In genomic region chr7:30591605-30591951, GRCm38 (mm10) we compare ENCODE assay signal across 22 mouse cellular contexts. TPM values are rescaled to one million over a fixed set of nuclear protein-coding genes. Genes with fewer than 3 reads are reported as not detected.
DNase-seq lines count a peak whose midpoint lies in the region; ATAC-seq and TF ChIP-seq lines count a peak whose summit lies in the region.
"Had no signal": no experiment of that assay in that cellular context is flagged by ENCODE, and none has a peak within 500 bp of the region (broad histone marks: within the 10 kb centered on the region; RNA-seq: fewer than 3 reads in every experiment).

No protein-coding gene starts in this region.

- WGBS in hindbrain, embryonic 10.5 days = 52% methylated on average over 4 of the region's 4 CpGs
- WGBS in hindbrain, embryonic 14.5 days = 32% methylated on average over 4 of the region's 4 CpGs
- WGBS in neural tube, embryonic 13.5 days = 36% methylated on average over 4 of the region's 4 CpGs
- WGBS in neural tube, embryonic 15.5 days = 49% methylated on average over 4 of the region's 4 CpGs
- WGBS in lung, adult 2 months = 75% methylated on average over 4 of the region's 4 CpGs

- H3K4me1 ChIP-seq in hindbrain, embryonic 10.5 days (replicated peaks) = peaks cover 36% of the 10 kb centered on the region
- peaks cover 9% of the 10 kb centered on the region for H3K4me1 ChIP-seq in hindbrain, embryonic 14.5 days (replicated peaks; ENCODE audit: control insufficient read depth, insufficient read depth, low read length)
- peaks cover 20% of the 10 kb centered on the region for H3K4me1 ChIP-seq in neural tube, embryonic 13.5 days (replicated peaks)
- peaks cover 20% of the 10 kb centered on the region for H3K4me1 ChIP-seq in neural tube, embryonic 15.5 days
- peaks cover 15% of the 10 kb centered on the region for H3K4me1 ChIP-seq in lung, adult 2 months (ENCODE audit: control insufficient read depth, insufficient read depth, low read length)

- TF ChIP-seq POLR2A in lung, adult 2 months (IDR thresholded peaks at IDR 0.05; ENCODE audit: borderline replicate concordance, extremely low read depth, low read depth, low read length) = no peak

- no peak overlapping the region for H3K4me2 ChIP-seq in hindbrain, embryonic 14.5 days (replicated peaks)
- H3K4me2 ChIP-seq in neural tube, embryonic 13.5 days = no peak overlapping the region
- H3K4me2 ChIP-seq in neural tube, embryonic 15.5 days = no peak overlapping the region
- H3K4me2 ChIP-seq: heart, embryonic 12.5 days; kidney, embryonic 15.5 days; liver, embryonic 13.5 days; midbrain, embryonic 15.5 days had no signal

- peak; percentile 35 for DNase-seq in cerebellum, adult 9-11 months
- DNase-seq in hindbrain, embryonic 10.5 days (ENCODE audit: low spot score) = no peak
- no peak for DNase-seq in hindbrain, embryonic 14.5 days (ENCODE audit: low spot score)
- peak; percentile 41 for DNase-seq in retina, embryonic 14.5 days (ENCODE audit: low spot score)
- no peak for DNase-seq in lung, adult 2 months
- DNase-seq: adrenal gland, adult 8-10 months; cerebellum, postnatal 36 days; kidney, postnatal 4 days; liver, embryonic 13.5 days; right cerebral cortex, postnatal 14 days; spleen, adult 18-20 months had no signal

- H3K9ac ChIP-seq in hindbrain, embryonic 14.5 days = no peak overlapping the region
- peak overlapping the region; percentile 34; the same call in 1 of the 2 replicates for H3K9ac ChIP-seq in neural tube, embryonic 13.5 days
- H3K9ac ChIP-seq in neural tube, embryonic 15.5 days (replicated peaks) = no peak overlapping the region
- H3K9ac ChIP-seq: heart, embryonic 12.5 days; kidney, embryonic 15.5 days; liver, embryonic 13.5 days; midbrain, embryonic 15.5 days had no signal

- no peaks in the 10 kb centered on the region for H3K27me3 ChIP-seq in hindbrain, embryonic 10.5 days (ENCODE audit: insufficient read depth, poor library complexity, severe bottlenecking)
- H3K27me3 ChIP-seq in hindbrain, embryonic 14.5 days (ENCODE audit: control insufficient read depth, insufficient read depth, low read length) = no peaks in the 10 kb centered on the region
- no peaks in the 10 kb centered on the region; the same call in 1 of the 2 replicates for H3K27me3 ChIP-seq in neural tube, embryonic 13.5 days
- no peaks in the 10 kb centered on the region for H3K27me3 ChIP-seq in neural tube, embryonic 15.5 days (replicated peaks)
- H3K27me3 ChIP-seq: midbrain, embryonic 15.5 days had no signal

- peaks cover 5% of the 10 kb centered on the region for H3K36me3 ChIP-seq in hindbrain, embryonic 10.5 days
- peaks cover 3% of the 10 kb centered on the region; the same call in 1 of the 2 replicates for H3K36me3 ChIP-seq in hindbrain, embryonic 14.5 days (replicated peaks; ENCODE audit: control insufficient read depth, insufficient read depth)
- H3K36me3 ChIP-seq in neural tube, embryonic 13.5 days = peaks cover 2% of the 10 kb centered on the region
- H3K36me3 ChIP-seq in neural tube, embryonic 15.5 days = no peaks in the 10 kb centered on the region
- H3K36me3 ChIP-seq: midbrain, embryonic 15.5 days had no signal

- H3K4me3 ChIP-seq in hindbrain, embryonic 10.5 days = no peak overlapping the region
- H3K4me3 ChIP-seq in hindbrain, embryonic 14.5 days (replicated peaks; ENCODE audit: low read length) = no peak overlapping the region
- no peak overlapping the region for H3K4me3 ChIP-seq in neural tube, embryonic 13.5 days
- H3K4me3 ChIP-seq in neural tube, embryonic 15.5 days (replicated peaks) = no peak overlapping the region
- H3K4me3 ChIP-seq in lung, adult 2 months (replicated peaks; ENCODE audit: extremely low read depth, low read depth, low read length) = no peak overlapping the region
- H3K4me3 ChIP-seq: heart, embryonic 12.5 days; kidney, embryonic 15.5 days; liver, embryonic 13.5 days; midbrain, embryonic 15.5 days had no signal

- no peak for TF ChIP-seq CTCF in lung, adult 2 months (IDR thresholded peaks at IDR 0.05; ENCODE audit: insufficient read depth, low read length)

- H3K27ac ChIP-seq in hindbrain, embryonic 10.5 days = peak overlapping the region; percentile 23; the same call in 1 of the 2 replicates
- no peak overlapping the region for H3K27ac ChIP-seq in hindbrain, embryonic 14.5 days
- no peak overlapping the region for H3K27ac ChIP-seq in neural tube, embryonic 13.5 days (replicated peaks)
- H3K27ac ChIP-seq in neural tube, embryonic 15.5 days (replicated peaks) = no peak overlapping the region
- H3K27ac ChIP-seq: kidney, embryonic 15.5 days; liver, embryonic 13.5 days; macrophage; midbrain, embryonic 15.5 days had no signal

- no peak for ATAC-seq in cerebellum, adult (ENCODE audit: insufficient number of reproducible peaks, low FRiP score, low TSS enrichment)
- no peak for ATAC-seq in hindbrain, embryonic 14.5 days (ENCODE audit: low FRiP score)
- ATAC-seq in neural tube, embryonic 13.5 days (ENCODE audit: low read depth) = no peak
- ATAC-seq in neural tube, embryonic 15.5 days (ENCODE audit: low FRiP score) = no peak
- ATAC-seq: hindbrain, embryonic 16.5 days; intestine, postnatal 0 days; midbrain, embryonic 15.5 days had no signal

- H3K9me3 ChIP-seq in hindbrain, embryonic 10.5 days = no peaks in the 10 kb centered on the region
- H3K9me3 ChIP-seq in hindbrain, embryonic 14.5 days (ENCODE audit: control insufficient read depth, low read length) = no peaks in the 10 kb centered on the region
- no peaks in the 10 kb centered on the region for H3K9me3 ChIP-seq in neural tube, embryonic 13.5 days
- H3K9me3 ChIP-seq in neural tube, embryonic 15.5 days (replicated peaks) = no peaks in the 10 kb centered on the region
- H3K9me3 ChIP-seq: heart, embryonic 12.5 days; kidney, embryonic 15.5 days; liver, embryonic 13.5 days; midbrain, embryonic 15.5 days had no signal

RNA-seq across cellular contexts. Expression of gene Kmt2b, which starts 3.1 kb away (rescaled TPM):
- polyA plus RNA-seq in hindbrain, embryonic 10.5 days (2016; fragmentation: Nextera tagmentation; extraction: Ambion mirVana) = 9.6 and 11.0 TPM in 2 replicates
- 11.4 and 12.9 TPM in 2 replicates for polyA plus RNA-seq in hindbrain, embryonic 14.5 days (2014; fragmentation: Nextera tagmentation; extraction: Ambion mirVana)
- polyA plus RNA-seq in neural tube, embryonic 13.5 days (2015; fragmentation: Nextera tagmentation; extraction: Ambion mirVana) = 9.0 and 9.9 TPM in 2 replicates
- 8.5 and 8.8 TPM in 2 replicates for polyA plus RNA-seq in neural tube, embryonic 15.5 days (2015; fragmentation: Nextera tagmentation; extraction: Ambion mirVana)
- polyA plus RNA-seq in lung, adult 2 months (2012; rRNA removed) = 49.9 and 58.6 TPM in 2 replicates

RNA-seq across cellular contexts. Expression of gene Zbtb32, which starts 7.1 kb away (rescaled TPM):
- 0.20 and 0.21 TPM in 2 replicates for polyA plus RNA-seq in hindbrain, embryonic 10.5 days (2016; fragmentation: Nextera tagmentation; extraction: Ambion mirVana)
- 0.35 and 0.42 TPM in 2 replicates for polyA plus RNA-seq in hindbrain, embryonic 14.5 days (2014; fragmentation: Nextera tagmentation; extraction: Ambion mirVana)
- 0.36 and 0.50 TPM in 2 replicates for polyA plus RNA-seq in neural tube, embryonic 13.5 days (2015; fragmentation: Nextera tagmentation; extraction: Ambion mirVana)
- 0.37 and 0.44 TPM in 2 replicates for polyA plus RNA-seq in neural tube, embryonic 15.5 days (2015; fragmentation: Nextera tagmentation; extraction: Ambion mirVana)
- polyA plus RNA-seq in lung, adult 2 months (2012; rRNA removed) = 5.1 and 5.7 TPM in 2 replicates
- polyA plus RNA-seq: limb, embryonic 11.5 days; neural tube, embryonic 11.5 days had no signal

RNA-seq across cellular contexts. Expression of gene Upk1a, which starts 21.1 kb away (rescaled TPM):
- polyA plus RNA-seq in hindbrain, embryonic 10.5 days (2016; fragmentation: Nextera tagmentation; extraction: Ambion mirVana) = 0.52 and 1.2 TPM in 2 replicates
- 0.43 and 0.76 TPM in 2 replicates for polyA plus RNA-seq in hindbrain, embryonic 14.5 days (2014; fragmentation: Nextera tagmentation; extraction: Ambion mirVana)
- 0.49 and 0.62 TPM in 2 replicates for polyA plus RNA-seq in neural tube, embryonic 13.5 days (2015; fragmentation: Nextera tagmentation; extraction: Ambion mirVana)
- polyA plus RNA-seq in neural tube, embryonic 15.5 days (2015; fragmentation: Nextera tagmentation; extraction: Ambion mirVana) = 0.87 and 2.3 TPM in 2 replicates
- 8.5 and 8.6 TPM in 2 replicates for polyA plus RNA-seq in lung, adult 2 months (2012; rRNA removed)

RNA-seq across cellular contexts. Expression of gene Igflr1, which starts 26.4 kb away (rescaled TPM):
- 6.2 and 6.7 TPM in 2 replicates for polyA plus RNA-seq in hindbrain, embryonic 10.5 days (2016; fragmentation: Nextera tagmentation; extraction: Ambion mirVana)
- polyA plus RNA-seq in hindbrain, embryonic 14.5 days (2014; fragmentation: Nextera tagmentation; extraction: Ambion mirVana) = 2.2 and 3.1 TPM in 2 replicates
- 4.8 and 6.0 TPM in 2 replicates for polyA plus RNA-seq in neural tube, embryonic 13.5 days (2015; fragmentation: Nextera tagmentation; extraction: Ambion mirVana)
- 4.1 and 4.7 TPM in 2 replicates for polyA plus RNA-seq in neural tube, embryonic 15.5 days (2015; fragmentation: Nextera tagmentation; extraction: Ambion mirVana)
- 9.6 and 12.0 TPM in 2 replicates for polyA plus RNA-seq in lung, adult 2 months (2012; rRNA removed)
- polyA plus RNA-seq: macrophage had no signal

RNA-seq across cellular contexts. Expression of gene Psenen, which starts 28.2 kb away (rescaled TPM):
- polyA plus RNA-seq in hindbrain, embryonic 10.5 days (2016; fragmentation: Nextera tagmentation; extraction: Ambion mirVana) = 131 and 140 TPM in 2 replicates
- 109 and 118 TPM in 2 replicates for polyA plus RNA-seq in hindbrain, embryonic 14.5 days (2014; fragmentation: Nextera tagmentation; extraction: Ambion mirVana)
- 126 and 147 TPM in 2 replicates for polyA plus RNA-seq in neural tube, embryonic 13.5 days (2015; fragmentation: Nextera tagmentation; extraction: Ambion mirVana)
- 136 and 139 TPM in 2 replicates for polyA plus RNA-seq in neural tube, embryonic 15.5 days (2015; fragmentation: Nextera tagmentation; extraction: Ambion mirVana)
- polyA plus RNA-seq in lung, adult 2 months (2012; rRNA removed) = 92.5 and 133 TPM in 2 replicates

Comparison
In these comparisons a context has a peak if more than half of its experiments do, and no peak if none do; other contexts are left out.
1. DNase-seq: peak in cerebellum, adult 9-11 months (single experiment) and retina, embryonic 14.5 days (single experiment); none in hindbrain, embryonic 10.5 days (single experiment), hindbrain, embryonic 14.5 days (single experiment) and lung, adult 2 months (single experiment).